Mouse (Mus musculus) liver, embryonic 14.5 days (tissue): ENCODE results near the gene Gpr146.

ENCODE experiments used
- CTCF ChIP-seq: IDR thresholded peaks from 2 replicates; pipeline ENCODE4 v1.5.1; 2016; ENCODE audit warnings: antibody characterized with exemption, low read depth, control low read depth
- EP300 ChIP-seq: IDR thresholded peaks from 2 replicates; pipeline ENCODE4 v1.6.1; 2016; ENCODE audit warnings: antibody characterized with exemption, low read depth

- TF ChIP-seq CTCF (no peak), EP300 (no peak)
Measured at GRCm38 (mm10) chr5:139352317-139352716, 25.2 kb upstream of the Gpr146 start, which contains the start of gene Cyp2w1.
